Mouse (Mus musculus) cerebellum, adult 2 months (tissue): ENCODE data around the gene Ccdc124.

Source experiments
- CTCF ChIP-seq: fragments of 200-500 bp; IDR thresholded peaks from 2 replicates; pipeline ENCODE4 v1.5.1; 2011; ENCODE audit warnings: low read depth, mild to moderate bottlenecking, control low read depth, low read length, moderate library complexity, borderline replicate concordance; ENCODE audit not compliant: insufficient read depth
- POLR2A ChIP-seq: fragments of 200-500 bp; IDR thresholded peaks from 2 replicates; pipeline ENCODE4 v1.6.1; 2011; ENCODE audit warnings: low read length, control low read depth, borderline replicate concordance; ENCODE audit not compliant: insufficient read depth

- TF ChIP-seq CTCF: no peak
- TF ChIP-seq POLR2A: no peak
These were observed 27.2 kb downstream of the Ccdc124 start for GRCm38 (mm10) chr8:70846371-70847154.
